Mouse (Mus musculus): ENCODE results near the gene Wrap53.

DNA sequence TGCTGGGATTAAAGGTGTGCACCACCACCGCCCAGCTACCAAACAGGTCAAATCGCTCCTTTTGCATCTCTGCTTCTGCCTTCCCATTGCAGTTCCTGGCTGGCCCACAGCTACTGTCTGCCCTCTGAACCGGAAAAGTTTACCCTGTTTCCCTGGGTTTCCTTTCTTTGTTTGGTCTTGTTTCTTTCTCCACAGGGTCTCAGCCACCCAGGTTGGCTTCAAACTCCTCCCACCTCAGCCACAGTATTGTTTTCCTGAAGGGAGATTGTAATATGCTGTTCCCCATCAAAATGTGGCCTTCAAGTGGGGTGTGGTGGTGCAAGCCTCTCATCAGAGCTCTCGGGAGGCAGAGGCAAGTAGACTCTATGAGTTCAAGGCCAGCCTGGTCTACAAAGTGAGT, 28.7 kb downstream of the Wrap53 start:
- TF ChIP-seq POLR2A (IDR thresholded peaks at IDR 0.05; ENCODE audit: borderline replicate concordance, insufficient read depth, low read length) (no peak), CTCF (IDR thresholded peaks at IDR 0.05; ENCODE audit: borderline replicate concordance, insufficient read depth, low read depth, low read length) (no peak)
